Mouse (Mus musculus): ENCODE measurements around the gene Dnah8. TPM values are rescaled to one million over a fixed set of nuclear protein-coding genes. Genes with fewer than 3 reads are reported as not detected.
A peak's percentile ranks its signal among the peaks of the same experiment; 100 is the strongest.
"Not testable (repeated sequence)": the region's sequence is repeated elsewhere in the genome, so short reads cannot be mapped to it uniquely, and the experiment has no call there.

Gene Dnah8
- total and polyA plus RNA-seq, 3 experiments, result 15.4 to 143 (median 19.5) TPM

DNA sequence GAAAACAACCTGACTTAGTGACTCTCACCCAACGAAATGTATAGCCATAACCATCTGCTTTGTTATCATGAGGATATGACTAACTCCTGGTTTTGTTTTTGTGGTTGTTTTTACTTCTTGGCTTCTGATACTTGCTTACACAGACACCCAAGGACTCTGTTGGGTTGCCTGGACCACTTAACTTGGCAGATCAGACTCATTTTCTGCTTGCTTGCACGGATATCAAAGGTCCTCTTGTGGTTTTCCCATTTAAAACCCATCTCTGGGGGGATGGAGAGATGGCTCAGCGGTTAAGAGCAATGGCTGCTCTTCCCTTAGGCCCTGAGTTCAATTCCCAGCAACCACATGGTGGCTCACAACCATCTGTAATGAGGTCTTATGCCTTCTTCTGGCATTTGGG lies 954 bp upstream of the Dnah8 start:
- Histone ChIP-seq H3K79me2 (ENCODE audit: control insufficient read depth, insufficient read depth, low read length, poor library complexity) (no peaks in the 10 kb centered on the region), H3K27ac (ENCODE audit: control insufficient read depth, low read depth, low read length) (peak overlapping the region; percentile 65), H3K4me1 (ENCODE audit: control insufficient read depth in 1 of 2, insufficient read depth in 2 of 2, low read length in 2 of 2) (peaks cover 8 to 15% of the 10 kb centered on the region in 2 experiments)

DNA sequence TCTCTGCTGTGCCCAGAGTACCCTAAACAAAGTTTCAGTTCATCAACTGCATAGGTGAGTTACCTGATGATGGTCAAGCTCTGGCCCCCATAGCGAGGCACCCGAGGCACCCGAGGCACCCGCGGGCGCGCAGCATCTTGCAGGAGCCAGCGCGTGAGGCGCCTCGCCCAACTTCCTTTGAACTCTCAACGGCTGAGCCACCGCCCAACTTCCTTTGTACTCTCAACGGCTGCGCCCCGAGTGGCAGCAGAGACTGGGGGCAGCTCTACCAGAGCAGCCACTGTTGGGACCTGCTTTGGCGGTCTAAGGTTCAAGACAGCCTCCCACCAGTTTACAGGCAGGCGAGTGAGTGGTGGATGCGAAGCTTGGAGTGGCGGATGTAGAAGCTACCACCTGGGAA lies 2.6 kb downstream of the Dnah8 start, which contains the start of gene Glo1:
Gene Glo1 (minus strand): TSS at position 153 of the 400 bp plus-strand sequence.
- H3K9ac ChIP-seq (ENCODE audit: control insufficient read depth, low read depth, low read length, poor library complexity, severe bottlenecking); H3K9me3 ChIP-seq (replicated peaks; ENCODE audit: insufficient read depth, low read length); H3K79me2 ChIP-seq (ENCODE audit: control insufficient read depth, insufficient read depth, low read length, poor library complexity); DNase-seq (ENCODE audit: low read depth, low spot score); H3K4me3 ChIP-seq (ENCODE audit: control insufficient read depth in 1 of 2, insufficient read depth in 1 of 2, low read depth in 2 of 2, low read length in 2 of 2); H3K36me3 ChIP-seq (ENCODE audit: control insufficient read depth in 1 of 2, insufficient read depth in 2 of 2, low read length in 2 of 2); H3K4me1 ChIP-seq (ENCODE audit: control insufficient read depth in 1 of 2, insufficient read depth in 2 of 2, low read length in 2 of 2); H3K27me3 ChIP-seq (ENCODE audit: control insufficient read depth in 1 of 2, insufficient read depth in 2 of 2, low read length in 2 of 2); H3K27ac ChIP-seq (ENCODE audit: control insufficient read depth, low read depth, low read length): not testable (repeated sequence)

More for the DNA sequence above, 954 bp upstream of the Dnah8 start:
- DNase-seq (ENCODE audit: low read depth, low spot score), result peak; percentile 65
- no peak overlapping the region for H3K9ac ChIP-seq (ENCODE audit: control insufficient read depth, low read depth, low read length, poor library complexity, severe bottlenecking)
- no peaks in the 10 kb centered on the region for H3K27me3 ChIP-seq (ENCODE audit: control insufficient read depth in 1 of 2, insufficient read depth in 2 of 2, low read length in 2 of 2)
- H3K36me3 ChIP-seq (ENCODE audit: control insufficient read depth in 1 of 2, insufficient read depth in 2 of 2, low read length in 2 of 2), result peaks cover 0 to 19% of the 10 kb centered on the region in 2 experiments; a peak in 2 of 4 replicates
- no peaks in the 10 kb centered on the region for H3K9me3 ChIP-seq (replicated peaks; ENCODE audit: insufficient read depth, low read length)
- TF ChIP-seq MAZ (IDR thresholded peaks at IDR 0.05; ENCODE audit: low read depth, low read length), result no peak
- no peak for TF ChIP-seq ETS1 (IDR thresholded peaks at IDR 0.05; ENCODE audit: low read depth, low read length)
- TF ChIP-seq RCOR1 (IDR thresholded peaks at IDR 0.05; ENCODE audit: low read depth, low read length), result peak; percentile 32; the same call in 1 of the 2 replicates
- TF ChIP-seq EP300 (IDR thresholded peaks at IDR 0.05; ENCODE audit: low read depth in 1 of 2, low read length in 2 of 2), result peak; percentile 27 to 51; a peak in 3 of 4 replicates
- peak; percentile 59; the same call in 1 of the 2 replicates for TF ChIP-seq TBP (IDR thresholded peaks at IDR 0.05; ENCODE audit: low read depth, low read length)
- peak; percentile 25; the same call in 1 of the 2 replicates for TF ChIP-seq GATA1 (IDR thresholded peaks at IDR 0.05; ENCODE audit: low read depth, low read length)
- H3K4me3 ChIP-seq (ENCODE audit: control insufficient read depth in 1 of 2, insufficient read depth in 1 of 2, low read depth in 2 of 2, low read length in 2 of 2), result no peak overlapping the region

DNA sequence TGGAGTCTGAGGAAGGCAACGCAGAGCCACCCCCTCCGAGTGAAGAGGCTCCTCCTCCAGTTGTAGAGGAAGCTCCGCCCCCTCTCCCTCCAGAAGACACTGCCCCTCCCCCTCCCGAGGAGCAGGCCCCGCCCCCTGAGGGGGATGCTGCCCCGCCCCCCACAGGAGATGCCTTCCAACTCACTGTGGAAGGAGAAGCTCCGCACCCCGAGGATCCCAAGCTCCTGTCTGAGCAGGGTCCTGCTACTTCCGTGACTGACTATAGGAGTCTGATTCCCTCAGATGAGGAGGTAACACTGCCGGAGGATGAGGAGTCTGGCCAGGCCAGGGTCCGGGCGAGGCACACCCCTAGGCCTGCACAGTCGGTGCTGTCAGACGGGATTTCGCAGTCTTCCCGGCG lies 11.2 kb downstream of the Dnah8 start:
- H3K36me3 ChIP-seq (ENCODE audit: control insufficient read depth in 1 of 2, insufficient read depth in 2 of 2, low read length in 2 of 2), result peaks cover 0 to 3% of the 10 kb centered on the region in 2 experiments; a peak in 2 of 4 replicates
- H3K9me3 ChIP-seq (replicated peaks; ENCODE audit: insufficient read depth, low read length), result no peaks in the 10 kb centered on the region
- TF ChIP-seq NRF1 (IDR thresholded peaks at IDR 0.05; ENCODE audit: insufficient read depth, low read depth, low read length, poor library complexity, severe bottlenecking) (no peak), USF2 (IDR thresholded peaks at IDR 0.05; ENCODE audit: borderline replicate concordance in 1 of 2, insufficient read depth in 1 of 2, low read depth in 1 of 2, low read length in 2 of 2) (no peak), KAT2A (conservative IDR thresholded peaks at IDR 0.05; ENCODE audit: low read depth, low read length) (no peak), CHD2 (IDR thresholded peaks at IDR 0.05; ENCODE audit: low read length) (no peak), MXI1 (IDR thresholded peaks at IDR 0.05; ENCODE audit: low read depth, low read length) (no peak), UBTF (IDR thresholded peaks at IDR 0.05; ENCODE audit: borderline replicate concordance, insufficient read depth, low read depth, low read length) (no peak), TAL1 (IDR thresholded peaks at IDR 0.05; ENCODE audit: low read length) (no peak), ZMIZ1 (IDR thresholded peaks at IDR 0.05; ENCODE audit: low read depth, low read length) (no peak), JUND (IDR thresholded peaks at IDR 0.05; ENCODE audit: low read depth, low read length) (no peak), MYC (IDR thresholded peaks at IDR 0.05; ENCODE audit: low read depth, low read length) (no peak), MEF2A (IDR thresholded peaks at IDR 0.05; ENCODE audit: extremely low read depth, insufficient replicate concordance, low read depth, low read length, poor library complexity, severe bottlenecking) (no peak), CTCF (IDR thresholded peaks at IDR 0.05 in 2 of 3, conservative IDR thresholded peaks at IDR 0.05 in 1 of 3; ENCODE audit: control insufficient read depth in 1 of 3, insufficient read depth in 1 of 3, low read depth in 2 of 3, low read length in 3 of 3, poor library complexity in 1 of 3, severe bottlenecking in 1 of 3) (no peak), POLR2AphosphoS2 (IDR thresholded peaks at IDR 0.05; ENCODE audit: low read length) (no peak), ETS1 (IDR thresholded peaks at IDR 0.05; ENCODE audit: low read depth, low read length) (no peak), ZNF384 (IDR thresholded peaks at IDR 0.05; ENCODE audit: low read depth, low read length) (no peak)
- no peaks in the 10 kb centered on the region for H3K79me2 ChIP-seq (ENCODE audit: control insufficient read depth, insufficient read depth, low read length, poor library complexity)
- no peak overlapping the region for H3K9ac ChIP-seq (ENCODE audit: control insufficient read depth, low read depth, low read length, poor library complexity, severe bottlenecking)
- H3K4me1 ChIP-seq (ENCODE audit: control insufficient read depth in 1 of 2, insufficient read depth in 2 of 2, low read length in 2 of 2), result no peaks in the 10 kb centered on the region
- no peak overlapping the region for H3K4me3 ChIP-seq (ENCODE audit: control insufficient read depth in 1 of 2, insufficient read depth in 1 of 2, low read depth in 2 of 2, low read length in 2 of 2)
- no peak overlapping the region for H3K27ac ChIP-seq (ENCODE audit: control insufficient read depth, low read depth, low read length)
- H3K27me3 ChIP-seq (ENCODE audit: control insufficient read depth in 1 of 2, insufficient read depth in 2 of 2, low read length in 2 of 2), result no peaks in the 10 kb centered on the region
- DNase-seq (ENCODE audit: low read depth, low spot score), result no peak

Measured in MEL (cell line).